ENCODE assay signal across 27 mouse cellular contexts in genomic region chr6:99187914-99188313, GRCm38 (mm10).
DNase-seq lines count a peak whose midpoint lies in the region; ATAC-seq and TF ChIP-seq lines count a peak whose summit lies in the region.
"Had no signal": no experiment of that assay in that cellular context is flagged by ENCODE, and none has a peak within 500 bp of the region (broad histone marks: within the 10 kb centered on the region; RNA-seq: fewer than 3 reads in every experiment).

No protein-coding gene starts in this region.

- H3K4me3 ChIP-seq in spleen, adult 2 months (ENCODE audit: extremely low read depth, insufficient read depth, insufficient read length), result no peak overlapping the region
- no peak overlapping the region for H3K4me3 ChIP-seq in MEL (ENCODE audit: control insufficient read depth in 1 of 2, insufficient read depth in 1 of 2, low read depth in 2 of 2, low read length in 2 of 2)
- no peak overlapping the region for H3K4me3 ChIP-seq in macrophage (ENCODE audit: inconsistent target)
- no peak overlapping the region for H3K4me3 ChIP-seq in midbrain, embryonic 15.5 days
- H3K4me3 ChIP-seq: forebrain, embryonic 15.5 days; gastrocnemius, adult 2 months; heart, embryonic 13.5 days; kidney, embryonic 15.5 days; layer of hippocampus, adult 2 months; liver, embryonic 13.5 days; neural tube, embryonic 13.5 days had no signal

- no peak overlapping the region for H3K4me2 ChIP-seq in midbrain, embryonic 15.5 days
- H3K4me2 ChIP-seq: forebrain, embryonic 15.5 days; heart, embryonic 13.5 days; hindbrain, embryonic 14.5 days; kidney, embryonic 15.5 days; liver, embryonic 13.5 days; midbrain, embryonic 11.5 days; neural tube, embryonic 13.5 days had no signal

- H3K36me3 ChIP-seq in spleen, adult 2 months (ENCODE audit: control insufficient read depth, insufficient read depth, low read length), result peaks cover 5% of the 10 kb centered on the region
- H3K36me3 ChIP-seq in MEL (ENCODE audit: control insufficient read depth in 1 of 2, insufficient read depth in 2 of 2, low read length in 2 of 2) (peaks cover 0 to 46% of the 10 kb centered on the region in 2 experiments; a peak in 2 of 4 replicates), macrophage (ENCODE audit: inconsistent target) (no peaks in the 10 kb centered on the region)
- H3K36me3 ChIP-seq in midbrain, embryonic 15.5 days (replicated peaks), result no peaks in the 10 kb centered on the region
- H3K36me3 ChIP-seq: forebrain, embryonic 15.5 days; heart, embryonic 13.5 days; kidney, embryonic 15.5 days; liver, embryonic 13.5 days; neural tube, embryonic 13.5 days had no signal

- H3K79me2 ChIP-seq in MEL (ENCODE audit: control insufficient read depth, insufficient read depth, low read length, poor library complexity) (no peaks in the 10 kb centered on the region), macrophage (ENCODE audit: inconsistent target) (no peaks in the 10 kb centered on the region; the same call in 1 of the 2 replicates)

- peak overlapping the region; percentile 8; the same call in 1 of the 2 replicates for H3K9ac ChIP-seq in MEL (ENCODE audit: control insufficient read depth, low read depth, low read length, poor library complexity, severe bottlenecking)
- H3K9ac ChIP-seq in midbrain, embryonic 15.5 days, result no peak overlapping the region
- H3K9ac ChIP-seq: forebrain, embryonic 15.5 days; hindbrain, embryonic 14.5 days; kidney, embryonic 15.5 days; liver, embryonic 13.5 days; neural tube, embryonic 13.5 days had no signal

- H3K27me3 ChIP-seq in spleen, adult 2 months (ENCODE audit: control insufficient read depth, insufficient read depth, low read length), result no peaks in the 10 kb centered on the region
- no peaks in the 10 kb centered on the region for H3K27me3 ChIP-seq in MEL (ENCODE audit: control insufficient read depth in 1 of 2, insufficient read depth in 2 of 2, low read length in 2 of 2)
- no peaks in the 10 kb centered on the region for H3K27me3 ChIP-seq in midbrain, embryonic 15.5 days (replicated peaks)
- H3K27me3 ChIP-seq: forebrain, embryonic 15.5 days; heart, embryonic 13.5 days; liver, embryonic 13.5 days had no signal

- no peak for DNase-seq in spleen, adult 2 months (ENCODE audit: low read depth in 1 of 2, low spot score in 2 of 2)
- DNase-seq in spleen, adult 18-20 months, result no peak
- DNase-seq in MEL (ENCODE audit: low read depth, low spot score) (peak; percentile 28), adipocyte (ENCODE audit: low spot score) (no peak)
- no peak for DNase-seq in frontal cortex, postnatal 14 days (ENCODE audit: low spot score in 2 of 2)
- DNase-seq: adrenal gland, adult 2 months; adrenal gland, postnatal 36 days; cerebellum, adult 8-10 months; cerebellum, postnatal 25 days; gastrocnemius, adult 2 months; heart, postnatal 10 days; kidney, postnatal 25 days; left cerebral cortex, postnatal 4 days; liver, embryonic 13.5 days; lung, adult 2 months; lung, postnatal 10 days; thymus, postnatal 14 days had no signal

- WGBS in spleen, adult 2 months, result 33% methylated on average over 3 of the region's 3 CpGs
- 39% methylated on average over 3 of the region's 3 CpGs for WGBS in macrophage (ENCODE audit: missing documents)
- 88% methylated on average over 3 of the region's 3 CpGs for WGBS in midbrain, embryonic 15.5 days

- no peak for TF ChIP-seq CTCF in spleen, adult 2 months (IDR thresholded peaks at IDR 0.05; ENCODE audit: extremely low read depth, insufficient read depth, insufficient read length, insufficient replicate concordance)
- TF ChIP-seq CTCF in MEL (IDR thresholded peaks at IDR 0.05 in 2 of 3, conservative IDR thresholded peaks at IDR 0.05 in 1 of 3; ENCODE audit: control insufficient read depth in 1 of 3, insufficient read depth in 1 of 3, low read depth in 2 of 3, low read length in 3 of 3, poor library complexity in 1 of 3, severe bottlenecking in 1 of 3), result no peak

- no peak; a peak in 1 of 4 replicates for TF ChIP-seq EP300 in MEL (IDR thresholded peaks at IDR 0.05; ENCODE audit: low read depth in 1 of 2, low read length in 2 of 2)

- peak overlapping the region; percentile 51 for H3K27ac ChIP-seq in spleen, adult 2 months (ENCODE audit: insufficient read depth, low read length)
- H3K27ac ChIP-seq in MEL (ENCODE audit: control insufficient read depth, low read depth, low read length) (peak overlapping the region; percentile 32), macrophage (peak overlapping the region; percentile 74)
- H3K27ac ChIP-seq in midbrain, embryonic 15.5 days, result no peak overlapping the region
- H3K27ac ChIP-seq: forebrain, embryonic 15.5 days; gastrocnemius, adult 2 months; hindbrain, embryonic 14.5 days; kidney, embryonic 15.5 days; layer of hippocampus, adult 2 months; liver, embryonic 13.5 days; neural tube, embryonic 13.5 days had no signal

- no peak for TF ChIP-seq RAD21 in MEL (IDR thresholded peaks at IDR 0.05; ENCODE audit: low read depth, low read length)

- peaks cover 28% of the 10 kb centered on the region; the same call in 1 of the 2 replicates for H3K4me1 ChIP-seq in spleen, adult 2 months (ENCODE audit: control insufficient read depth, insufficient read depth, insufficient read length)
- H3K4me1 ChIP-seq in MEL (ENCODE audit: control insufficient read depth in 1 of 2, insufficient read depth in 2 of 2, low read length in 2 of 2), result peaks cover 26 to 44% of the 10 kb centered on the region in 2 experiments
- H3K4me1 ChIP-seq in midbrain, embryonic 15.5 days, result peaks cover 35% of the 10 kb centered on the region

- no peak for ATAC-seq in midbrain, embryonic 15.5 days (replicated peaks)
- ATAC-seq: forebrain, embryonic 15.5 days; intestine, postnatal 0 days had no signal

- no peak for TF ChIP-seq POLR2A in spleen, adult 2 months (IDR thresholded peaks at IDR 0.05; ENCODE audit: low read depth, low read length)
- TF ChIP-seq POLR2A in MEL (IDR thresholded peaks at IDR 0.05; ENCODE audit: control insufficient read depth in 1 of 2, insufficient read depth in 1 of 2, low read depth in 1 of 2, low read length in 2 of 2, poor library complexity in 1 of 2), result no peak

- H3K9me3 ChIP-seq in MEL (replicated peaks; ENCODE audit: insufficient read depth, low read length), result no peaks in the 10 kb centered on the region
- no peaks in the 10 kb centered on the region for H3K9me3 ChIP-seq in midbrain, embryonic 15.5 days
- H3K9me3 ChIP-seq: forebrain, embryonic 15.5 days; heart, embryonic 13.5 days; kidney, embryonic 15.5 days; liver, embryonic 13.5 days; neural tube, embryonic 13.5 days had no signal

TF ChIP-seq in MEL, 35 proteins besides CTCF, POLR2A, EP300 and RAD21:
- TF ChIP-seq USF2 (IDR thresholded peaks at IDR 0.05; ENCODE audit: borderline replicate concordance in 1 of 2, insufficient read depth in 1 of 2, low read depth in 1 of 2, low read length in 2 of 2) (no peak), TCF12 (IDR thresholded peaks at IDR 0.05; ENCODE audit: low read depth, low read length) (no peak), MXI1 (IDR thresholded peaks at IDR 0.05; ENCODE audit: low read depth, low read length) (peak; percentile 67; the same call in 1 of the 2 replicates), NRF1 (IDR thresholded peaks at IDR 0.05; ENCODE audit: insufficient read depth, low read depth, low read length, poor library complexity, severe bottlenecking) (no peak), TAL1 (IDR thresholded peaks at IDR 0.05; ENCODE audit: low read length) (no peak), MYB (IDR thresholded peaks at IDR 0.05; ENCODE audit: low read depth, low read length) (no peak), RCOR1 (IDR thresholded peaks at IDR 0.05; ENCODE audit: low read depth, low read length) (peak; percentile 50), GABPA (IDR thresholded peaks at IDR 0.05; ENCODE audit: low read depth, low read length) (no peak), GATA1 (IDR thresholded peaks at IDR 0.05; ENCODE audit: low read depth, low read length) (no peak)
